Mouse (Mus musculus) layer of hippocampus, postnatal 36 days (tissue): Measurements from ENCODE around the gene Epha3. TPM values are rescaled to one million over a fixed set of nuclear protein-coding genes. Genes with fewer than 3 reads are reported as not detected.

Experiments used
- DNase-seq, 2 experiments: peaks; one replicate each; pipeline ENCODE4 v3.0.0; 2022
- total RNA-seq, 2 experiments: library from RNA; stranded (reverse); gene quantifications; 2 replicates each; pipeline ENCODE4 v1.2.3; 2021

The Epha3 gene
- total RNA-seq, 2 experiments from 2014 or later: 16.3 to 17.3 TPM

GRCm38 (mm10) chr16:63653393-63653918 is 210.5 kb downstream of the Epha3 start:
- DNase-seq: no peak

DNA sequence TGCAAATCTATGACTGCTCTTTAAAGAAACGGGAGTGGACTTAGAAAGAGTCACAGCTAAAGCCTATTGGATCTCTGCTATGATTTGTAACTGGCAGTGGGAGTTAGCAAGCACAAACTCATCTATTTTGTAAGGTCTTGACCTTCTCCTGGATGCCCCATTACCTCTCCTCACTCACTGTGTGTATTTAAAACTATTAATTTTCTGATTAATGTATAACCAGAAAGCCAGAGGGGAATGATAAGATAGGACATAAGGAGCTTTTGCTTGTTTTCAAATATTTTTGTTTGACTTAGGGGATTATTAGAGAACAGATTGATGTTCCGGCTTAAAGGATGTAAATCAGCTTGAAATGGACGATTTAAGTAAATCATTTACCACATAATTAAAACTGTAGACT is 213.2 kb downstream of the Epha3 start:
- no peak for DNase-seq

GRCm38 (mm10) chr16:63646577-63646976 is 217.4 kb downstream of the Epha3 start:
- DNase-seq: no peak

DNA sequence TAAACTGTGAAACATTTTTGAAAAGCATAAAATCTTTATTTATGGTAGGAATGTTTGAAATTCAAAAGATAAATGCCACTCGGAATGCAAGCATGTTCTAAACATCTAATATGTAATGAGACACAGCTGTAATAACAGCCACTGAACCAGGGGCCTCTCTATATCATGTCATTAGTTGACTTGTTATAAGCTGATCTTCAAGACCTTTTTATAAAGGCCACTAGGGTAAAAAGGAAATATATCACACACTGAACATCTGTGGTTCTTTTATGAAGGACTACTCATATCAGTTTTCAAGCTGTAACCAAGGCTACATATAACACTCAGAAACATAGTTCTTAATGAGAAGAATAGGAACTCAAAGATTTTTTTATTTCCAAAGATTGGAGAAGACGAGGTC is 221.3 kb downstream of the Epha3 start:
- no peak for DNase-seq

GRCm38 (mm10) chr16:63641603-63642002 is 222.4 kb downstream of the Epha3 start:
- no peak for DNase-seq

DNA sequence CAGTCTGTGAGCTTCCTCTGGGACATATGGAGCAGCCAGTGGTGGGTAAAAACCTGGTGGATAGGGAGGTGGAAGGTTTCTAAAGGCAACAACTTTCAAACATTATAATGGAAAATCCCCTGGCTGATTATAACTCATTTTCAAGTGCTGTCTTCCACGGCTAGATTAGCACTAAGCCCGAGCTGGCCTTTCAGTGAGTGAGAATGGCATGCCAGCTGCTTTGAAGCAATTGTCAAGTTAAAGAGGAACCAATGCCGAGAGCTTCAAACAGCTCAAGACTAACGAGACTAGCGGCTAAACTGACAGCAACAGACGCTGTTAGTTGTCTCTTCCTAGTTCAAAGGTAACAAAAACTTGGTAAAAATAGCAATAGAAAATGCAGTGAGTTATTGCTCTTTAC is 225.3 kb downstream of the Epha3 start:
- no peak for DNase-seq

DNA sequence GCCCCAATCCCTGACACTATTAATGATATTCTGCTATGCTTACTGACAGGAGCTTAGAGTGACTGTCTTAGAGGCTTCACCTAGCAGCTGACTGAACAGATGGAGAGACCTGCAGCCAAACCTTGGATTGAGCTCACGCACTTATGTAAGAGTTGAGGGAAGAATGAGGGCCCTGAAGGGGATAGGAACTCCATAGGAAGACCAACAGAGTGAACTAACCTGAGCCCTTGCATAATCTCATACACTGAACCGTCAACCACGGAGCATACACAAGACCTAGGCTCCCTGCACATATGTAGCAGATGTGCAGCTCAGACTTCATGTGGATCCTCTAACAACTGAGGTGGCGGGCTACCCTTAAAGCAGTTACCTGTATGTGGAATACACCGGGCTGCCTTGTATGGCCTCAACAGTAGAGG is 230.2 kb downstream of the Epha3 start:
- DNase-seq: no peak

DNA sequence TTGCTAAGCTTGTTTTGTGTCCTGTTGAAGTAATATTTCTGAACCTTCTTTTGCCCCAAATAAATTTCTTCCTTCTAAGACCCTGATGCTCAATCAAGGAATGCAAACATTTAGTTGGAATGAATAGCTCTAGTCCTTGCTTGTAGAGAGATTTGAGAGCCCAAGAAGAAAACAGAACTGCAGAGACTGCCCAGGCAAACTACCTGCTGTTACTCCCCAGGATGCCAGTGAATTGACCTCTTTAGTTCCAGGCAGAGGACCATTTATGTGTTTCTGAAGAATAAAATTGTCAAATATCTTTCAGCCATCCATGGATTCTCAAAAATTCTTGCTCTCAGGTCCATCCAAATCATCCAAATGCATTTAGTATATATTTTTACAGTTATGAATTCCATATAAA is 238.7 kb downstream of the Epha3 start:
- DNase-seq: no peak

GRCm38 (mm10) chr16:63621845-63622244 is 242.1 kb downstream of the Epha3 start:
- DNase-seq: no peak

GRCm38 (mm10) chr16:63615396-63615795 is 248.6 kb downstream of the Epha3 start:
- no peak for DNase-seq

DNA sequence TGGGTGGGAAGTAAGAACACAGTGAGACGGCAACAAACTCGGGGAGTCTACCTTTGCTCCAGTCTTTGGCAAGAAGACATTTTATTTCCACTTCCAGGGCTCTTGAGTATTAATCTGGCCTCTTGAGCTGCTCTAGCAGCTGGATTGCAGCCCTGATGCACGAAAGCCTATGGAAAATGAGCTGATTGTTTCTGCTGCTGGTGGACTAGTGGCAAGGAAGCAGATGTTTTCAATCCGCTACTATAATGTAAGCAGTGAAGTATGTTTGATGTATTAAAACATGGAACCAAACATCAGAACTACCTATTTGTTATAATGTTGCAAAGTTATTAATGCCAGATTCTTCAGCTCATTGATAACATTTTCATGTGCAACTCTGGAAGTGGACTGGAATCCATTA is 251.0 kb downstream of the Epha3 start:
- DNase-seq: no peak

DNA sequence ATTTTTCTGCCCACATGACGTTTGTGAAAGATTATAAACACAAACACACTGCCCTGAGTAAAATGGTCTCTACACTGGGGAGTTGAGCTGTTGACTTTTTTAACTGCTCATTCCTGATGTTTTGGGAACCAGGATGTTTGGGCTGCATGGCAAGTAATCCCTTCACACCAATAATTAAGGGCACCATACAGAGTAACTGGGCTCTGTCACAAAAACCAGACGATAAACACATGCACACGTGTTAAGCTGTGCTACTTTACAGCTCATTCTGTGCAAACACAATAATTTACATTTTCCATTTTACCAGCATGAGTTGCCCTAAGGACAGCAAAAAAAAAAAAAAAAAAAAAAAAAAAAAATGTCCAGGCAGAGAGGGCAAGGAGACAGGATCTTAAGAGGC is 263.7 kb downstream of the Epha3 start:
- DNase-seq: no peak

- DNase-seq: no peak
Measured at GRCm38 (mm10) chr16:63594656-63595055, 269.3 kb downstream of the Epha3 start.

DNA sequence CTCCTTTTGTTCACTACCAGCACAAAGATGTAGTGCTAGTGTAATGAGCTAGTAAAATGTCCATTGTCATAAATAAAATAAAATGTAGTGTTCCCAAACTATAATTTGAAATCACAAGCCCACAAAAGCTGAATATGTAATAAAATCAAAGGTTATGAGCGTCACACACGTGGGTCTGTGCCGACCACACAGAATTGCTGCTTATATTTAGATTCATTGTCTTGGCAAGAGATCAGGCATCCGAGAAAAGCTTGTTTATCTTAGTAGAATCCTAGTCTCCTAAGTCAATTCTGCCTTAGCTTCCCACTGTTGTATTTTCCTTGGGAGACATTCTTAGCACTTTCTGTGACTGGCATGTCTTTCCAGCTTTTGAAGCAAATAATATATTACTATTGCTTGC is 294.2 kb downstream of the Epha3 start:
- no peak for DNase-seq

DNA sequence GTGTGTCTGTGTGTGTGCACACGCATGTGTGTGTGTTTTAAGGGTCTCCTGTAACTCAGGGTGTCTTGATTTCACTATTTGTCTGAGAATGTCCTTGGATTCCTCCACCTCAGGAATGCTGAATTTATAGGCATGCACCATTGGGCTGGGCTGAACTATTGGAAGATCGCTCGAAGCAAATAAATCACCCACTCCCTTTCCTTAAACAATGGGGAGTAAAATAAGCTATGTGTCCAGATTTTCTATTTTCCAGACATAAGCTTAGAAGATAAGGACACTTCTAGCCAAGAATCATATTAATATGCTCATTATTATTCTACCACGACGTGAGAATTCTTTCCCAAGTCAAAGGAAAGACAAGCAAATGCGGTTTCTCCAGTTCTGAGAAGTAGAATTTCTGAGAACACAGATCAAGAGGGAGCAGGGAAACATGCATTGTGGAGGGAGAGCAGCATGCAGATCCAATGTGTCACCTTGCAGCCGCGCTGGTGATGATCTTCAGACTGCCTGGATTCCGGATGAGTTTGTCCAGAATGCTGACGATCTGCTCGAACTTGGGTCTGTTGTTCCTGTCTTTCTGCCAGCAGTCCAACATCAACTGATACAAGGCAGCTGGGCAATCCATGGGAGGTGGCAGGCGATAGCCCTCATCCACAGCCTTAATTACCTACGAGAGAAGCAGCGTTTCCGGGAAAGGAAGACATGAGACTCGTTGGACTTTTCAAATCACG is 297.7 kb downstream of the Epha3 start:
- no peak for DNase-seq

GRCm38 (mm10) chr16:63556410-63557146 is 307.4 kb downstream of the Epha3 start:
- DNase-seq: no peak

DNA sequence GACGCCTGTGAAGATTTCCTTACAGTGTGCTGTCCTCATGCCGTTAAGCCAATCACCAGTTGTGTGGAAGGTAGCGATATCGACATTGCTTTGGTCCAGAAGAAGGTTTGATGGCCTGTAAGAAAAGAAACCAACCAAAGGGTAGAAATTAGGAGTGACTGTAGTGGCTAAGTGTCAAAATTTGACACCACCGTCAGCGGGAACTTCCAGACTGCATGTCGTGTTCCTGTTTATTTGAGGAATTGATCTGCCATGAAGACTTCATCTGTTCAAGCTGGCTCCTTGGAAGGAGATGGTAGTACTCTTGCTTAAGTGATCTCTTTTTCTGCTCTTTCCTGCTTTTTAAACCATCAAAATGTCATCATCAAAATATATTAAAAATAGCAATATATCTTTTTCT is 311.4 kb downstream of the Epha3 start:
- DNase-seq: no peak

DNA sequence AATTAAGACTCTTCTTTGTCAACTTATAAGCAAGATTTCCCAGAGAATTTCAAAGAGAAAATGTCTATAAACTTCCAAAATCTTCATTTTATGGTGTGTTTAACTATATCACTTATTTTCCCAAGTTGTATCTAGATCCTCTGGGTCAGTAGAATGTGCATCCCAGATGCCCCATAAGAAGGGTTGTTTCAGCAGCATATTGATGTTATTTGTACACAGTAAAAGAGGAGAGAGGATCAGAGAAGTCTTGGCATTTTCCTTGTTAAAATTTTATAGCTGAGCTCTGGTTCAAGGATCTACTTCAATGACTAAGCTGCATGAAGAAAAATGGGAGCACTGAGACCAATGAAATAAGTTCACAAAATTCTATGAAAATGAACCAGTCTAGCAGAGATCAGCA is 324.5 kb downstream of the Epha3 start:
- DNase-seq: no peak

GRCm38 (mm10) chr16:63528821-63529220 is 335.2 kb downstream of the Epha3 start:
- no peak for DNase-seq

DNA sequence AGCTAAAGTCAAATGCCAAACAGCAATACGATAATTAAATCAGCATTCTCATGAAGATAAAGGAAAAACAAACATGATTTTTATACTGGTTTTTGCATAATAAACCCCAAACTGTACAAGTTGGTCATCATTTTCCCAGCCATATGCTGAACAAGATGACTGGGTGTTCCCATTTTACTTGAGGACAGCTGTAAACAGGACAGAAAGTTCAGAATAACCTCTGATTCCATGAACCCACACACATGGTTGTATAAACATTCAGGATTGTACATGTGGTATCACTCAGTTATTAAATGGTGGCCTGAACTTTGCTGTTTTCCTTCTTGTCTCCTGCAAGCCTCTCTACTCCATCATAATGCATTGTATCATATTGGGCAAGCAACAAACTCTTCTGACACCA is 346.3 kb downstream of the Epha3 start:
- DNase-seq: no peak

GRCm38 (mm10) chr16:63510069-63510468 is 353.9 kb downstream of the Epha3 start:
- DNase-seq: no peak

DNA sequence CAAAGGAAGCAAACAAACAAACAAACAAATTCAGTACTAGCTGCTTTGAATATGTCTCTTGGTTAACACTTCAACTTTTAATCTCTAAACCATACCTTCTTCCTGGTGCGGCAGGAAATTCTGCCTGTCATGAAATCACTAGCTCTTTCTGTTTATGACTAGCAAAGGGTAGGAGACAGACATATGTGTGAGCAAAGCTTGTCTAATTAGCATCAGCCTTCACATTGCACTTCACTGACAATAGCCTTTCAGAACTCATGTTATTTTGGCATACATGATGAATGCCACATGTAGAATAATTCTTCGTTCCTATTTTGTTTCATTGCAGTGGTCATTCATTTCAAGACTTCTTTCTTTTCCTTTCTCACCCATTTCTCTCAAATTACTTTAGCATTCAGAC is 357.5 kb downstream of the Epha3 start:
- DNase-seq: no peak

GRCm38 (mm10) chr16:63501456-63501855 is 362.5 kb downstream of the Epha3 start:
- no peak for DNase-seq

GRCm38 (mm10) chr16:63500975-63501393 is 363.0 kb downstream of the Epha3 start:
- DNase-seq: no peak
